Mouse (Mus musculus): Measurements from ENCODE around the gene Atp6v1g3.

The Atp6v1g3 gene

DNA sequence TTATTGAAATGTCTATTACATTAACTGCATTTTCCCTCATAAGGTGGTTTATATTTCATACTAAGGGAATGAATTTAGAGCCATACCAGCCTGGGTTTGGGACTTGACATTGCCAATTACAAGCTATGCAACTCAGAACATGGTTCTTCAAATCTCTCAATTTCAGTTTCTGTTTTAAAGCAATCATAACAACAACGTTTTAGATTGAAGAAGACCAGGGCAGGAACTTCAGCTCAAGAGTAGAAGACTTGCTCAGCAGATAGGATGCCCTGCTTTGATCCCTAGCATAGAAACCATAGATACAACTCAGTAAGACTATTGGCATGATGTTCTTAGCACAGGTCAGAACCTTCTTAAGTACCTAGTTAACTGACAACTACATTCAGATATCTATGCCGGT, 63.9 kb downstream of the Atp6v1g3 start:
- CTCF ChIA-PET, result no interaction called here

All from spleen, embryonic (tissue).